Mouse (Mus musculus): ENCODE measurements around the gene Fam89b. TPM values are rescaled to one million over a fixed set of nuclear protein-coding genes. Genes with fewer than 3 reads are reported as not detected.

Fam89b gene
- total and polyA plus RNA-seq, 2 experiments = 6.8 to 56.6 TPM

DNA sequence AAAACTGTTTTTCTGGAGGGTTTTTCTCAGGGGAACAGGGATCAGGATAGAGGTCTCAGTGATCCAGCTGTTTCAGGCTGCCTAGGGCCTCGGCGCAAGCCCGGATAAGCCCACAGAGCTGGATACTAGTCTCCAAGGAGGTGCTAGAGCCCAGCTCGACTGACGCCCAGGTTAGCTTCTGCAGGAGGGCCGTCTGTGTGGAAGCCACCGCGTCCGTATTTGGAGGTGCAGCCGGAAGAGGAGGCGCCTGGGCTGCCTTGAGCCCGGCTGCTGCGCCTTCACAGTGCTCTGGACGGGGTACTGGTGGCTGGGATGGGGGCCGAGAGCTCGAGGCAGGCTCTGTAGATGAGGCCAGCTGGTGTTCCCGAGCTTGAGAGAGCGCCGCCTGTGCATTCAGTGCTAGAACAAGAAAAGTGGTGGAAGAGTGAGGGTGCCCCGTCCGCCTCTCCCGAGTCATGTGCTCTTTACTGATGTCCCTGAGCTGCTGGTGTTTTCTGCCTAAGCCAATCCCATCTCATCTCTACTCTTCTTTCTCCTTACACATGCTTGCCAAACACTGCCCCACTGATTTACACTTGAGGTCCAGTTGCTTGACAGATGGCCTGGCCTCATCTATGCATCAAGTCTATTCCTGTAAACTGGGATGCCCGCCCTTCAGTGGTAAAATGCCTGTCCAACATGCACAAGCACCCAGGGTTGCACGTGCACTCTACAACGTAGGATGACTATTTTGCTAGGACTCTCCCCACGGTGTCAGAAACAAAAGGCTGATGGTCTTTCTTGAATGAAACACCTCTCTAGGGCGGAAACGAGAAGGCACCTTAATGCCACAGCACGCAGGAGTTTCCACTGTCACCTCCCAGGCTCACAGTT is 1.1 kb upstream of the Fam89b start:
- TF ChIP-seq POLR2A (IDR thresholded peaks at IDR 0.05; ENCODE audit: extremely low read depth, insufficient read depth, low read length) (no peak), CTCF (IDR thresholded peaks at IDR 0.05; ENCODE audit: low read depth, low read length) (no peak)
- no peaks in the 10 kb centered on the region for H3K27me3 ChIP-seq (ENCODE audit: control insufficient read depth, insufficient read depth, low read length)
- no peaks in the 10 kb centered on the region for H3K36me3 ChIP-seq (ENCODE audit: control insufficient read depth, insufficient read depth, low read length)
- 82% methylated on average over 29 of the region's 29 CpGs for WGBS
- no peak overlapping the region for H3K27ac ChIP-seq (replicated peaks; ENCODE audit: insufficient read depth, low read depth, low read length)
- H3K9ac ChIP-seq (ENCODE audit: low read depth, low read length) = no peak overlapping the region
- peaks cover 15% of the 10 kb centered on the region for H3K4me1 ChIP-seq (ENCODE audit: control insufficient read depth, insufficient read depth, low read length)
- no peaks in the 10 kb centered on the region; the same call in 1 of the 2 replicates for H3K79me2 ChIP-seq (ENCODE audit: control insufficient read depth, insufficient read depth, low read length)
- no peak for DNase-seq (ENCODE audit: extremely low read depth, low read depth, low spot score)
- no peak overlapping the region for H3K4me3 ChIP-seq (ENCODE audit: insufficient read depth, low read depth, low read length)

DNA sequence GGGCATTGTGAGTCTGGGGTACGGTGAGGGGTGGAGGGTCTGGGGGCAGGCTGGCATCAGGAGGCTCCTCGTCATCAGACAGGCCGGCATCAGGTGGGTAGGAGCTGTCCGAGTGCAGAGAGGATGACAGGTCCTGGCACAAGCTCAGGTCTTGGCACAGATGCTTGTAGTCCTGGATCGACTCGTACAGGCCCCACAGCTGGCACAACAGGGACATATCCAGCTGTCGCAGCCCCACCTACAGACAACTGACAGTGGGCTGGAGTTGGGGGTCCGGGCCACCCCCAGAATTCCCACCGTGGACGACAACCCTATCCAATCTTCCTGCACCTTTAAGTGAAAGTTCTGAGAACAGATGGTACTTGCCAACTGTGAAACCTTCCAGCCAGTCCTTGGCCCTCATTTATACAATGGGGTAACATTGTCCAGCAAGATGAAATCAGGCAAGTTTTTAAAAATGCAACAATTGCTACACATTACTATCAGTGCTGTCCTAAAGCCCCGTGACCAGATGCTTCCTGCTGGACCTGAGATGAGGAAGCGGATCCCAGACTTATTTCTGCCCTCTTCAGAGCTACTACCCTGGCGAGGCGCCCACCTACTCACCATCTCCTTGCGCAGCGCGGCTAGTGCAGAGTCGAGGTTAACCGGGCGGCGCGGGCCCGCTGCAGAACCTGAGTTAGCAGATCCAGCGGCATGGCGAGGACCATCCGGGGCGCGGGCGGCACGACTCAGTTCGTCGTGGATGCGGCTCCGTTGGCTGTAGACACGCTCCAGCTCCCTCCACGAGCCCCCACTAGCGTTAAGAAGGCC is 616 bp downstream of the Fam89b start:
- Histone ChIP-seq H3K4me3 (ENCODE audit: insufficient read depth, low read depth, low read length) (peak overlapping the region; percentile 88), H3K27me3 (ENCODE audit: control insufficient read depth, insufficient read depth, low read length) (no peaks in the 10 kb centered on the region), H3K4me1 (ENCODE audit: control insufficient read depth, insufficient read depth, low read length) (peaks cover 21% of the 10 kb centered on the region), H3K27ac (replicated peaks; ENCODE audit: insufficient read depth, low read depth, low read length) (peak overlapping the region; percentile 66), H3K9ac (ENCODE audit: low read depth, low read length) (peak overlapping the region; percentile 89), H3K36me3 (ENCODE audit: control insufficient read depth, insufficient read depth, low read length) (no peaks in the 10 kb centered on the region), H3K79me2 (ENCODE audit: control insufficient read depth, insufficient read depth, low read length) (no peaks in the 10 kb centered on the region; the same call in 1 of the 2 replicates)
- 4% methylated on average over 37 of the region's 37 CpGs for WGBS
- DNase-seq (ENCODE audit: extremely low read depth, low read depth, low spot score) = peak; percentile 61
- TF ChIP-seq CTCF (IDR thresholded peaks at IDR 0.05; ENCODE audit: low read depth, low read length) (no peak), POLR2A (IDR thresholded peaks at IDR 0.05; ENCODE audit: extremely low read depth, insufficient read depth, low read length) (no peak)

DNA sequence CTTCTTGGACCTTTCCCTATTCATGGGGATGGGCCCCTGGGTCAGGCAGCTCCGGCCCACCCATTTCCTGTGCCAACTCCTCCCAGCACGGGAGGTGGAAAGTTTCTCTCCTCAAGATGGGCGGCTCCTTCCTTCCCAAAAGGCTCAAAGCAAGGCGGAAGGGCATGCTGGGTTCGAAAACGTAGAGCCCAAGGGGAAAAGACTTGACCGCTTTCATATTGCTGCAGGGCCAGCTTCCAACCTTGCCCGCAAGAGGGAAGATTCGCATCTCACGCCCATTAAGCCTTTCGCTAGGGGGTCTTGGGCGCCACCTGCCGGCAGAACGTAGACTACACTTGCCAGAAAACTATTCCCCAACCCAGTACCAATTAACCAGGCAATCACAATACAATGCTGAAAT is 1.8 kb downstream of the Fam89b start:
- no peaks in the 10 kb centered on the region for H3K27me3 ChIP-seq (ENCODE audit: control insufficient read depth, insufficient read depth, low read length)
- TF ChIP-seq CTCF (IDR thresholded peaks at IDR 0.05; ENCODE audit: low read depth, low read length) (peak; percentile 97), POLR2A (IDR thresholded peaks at IDR 0.05; ENCODE audit: extremely low read depth, insufficient read depth, low read length) (no peak)
- peak overlapping the region; percentile 0 for H3K4me3 ChIP-seq (ENCODE audit: insufficient read depth, low read depth, low read length)
- peaks cover 21% of the 10 kb centered on the region for H3K4me1 ChIP-seq (ENCODE audit: control insufficient read depth, insufficient read depth, low read length)
- DNase-seq (ENCODE audit: extremely low read depth, low read depth, low spot score) = peak; percentile 51
- no peaks in the 10 kb centered on the region for H3K36me3 ChIP-seq (ENCODE audit: control insufficient read depth, insufficient read depth, low read length)
- H3K79me2 ChIP-seq (ENCODE audit: control insufficient read depth, insufficient read depth, low read length) = no peaks in the 10 kb centered on the region; the same call in 1 of the 2 replicates
- H3K27ac ChIP-seq (replicated peaks; ENCODE audit: insufficient read depth, low read depth, low read length) = 0 out of 2 replicates have a peak overlapping the region, but pooled peaks have one; percentile 10
- 8% methylated on average over 14 of the region's 14 CpGs for WGBS
- H3K9ac ChIP-seq (ENCODE audit: low read depth, low read length) = no peak overlapping the region

DNA sequence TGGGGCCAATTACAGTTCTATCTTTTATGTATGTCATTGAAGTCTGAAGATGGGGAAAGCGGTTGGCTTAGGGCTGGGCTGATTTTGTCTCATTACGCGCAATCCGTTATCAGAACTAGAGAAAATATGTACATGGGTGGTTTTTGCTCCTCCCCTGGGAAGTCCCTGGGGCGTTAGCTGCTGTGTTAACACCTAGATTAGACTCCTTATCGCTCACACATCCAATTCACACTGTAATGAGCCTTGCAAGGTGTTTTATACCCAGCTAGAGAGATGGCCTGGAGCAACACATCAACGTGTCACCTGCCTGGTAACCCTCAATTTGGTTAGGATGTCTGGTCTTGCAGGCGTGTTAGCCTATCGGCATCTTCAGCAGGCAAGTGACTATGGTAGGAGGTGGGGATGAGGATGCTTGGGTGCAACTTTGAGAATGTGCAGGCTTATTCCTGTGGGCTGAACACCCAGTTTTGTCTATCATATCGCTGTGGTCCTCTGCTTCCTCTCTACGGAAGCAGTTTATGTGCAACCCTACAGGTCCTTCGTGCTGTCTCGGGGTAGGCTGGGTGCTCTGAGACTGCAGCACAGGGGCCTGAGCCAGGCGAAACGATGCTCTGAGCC is 2.4 kb downstream of the Fam89b start:
- no peaks in the 10 kb centered on the region for H3K36me3 ChIP-seq (ENCODE audit: control insufficient read depth, insufficient read depth, low read length)
- 69% methylated on average over 15 of the region's 15 CpGs for WGBS
- no peaks in the 10 kb centered on the region; the same call in 1 of the 2 replicates for H3K79me2 ChIP-seq (ENCODE audit: control insufficient read depth, insufficient read depth, low read length)
- H3K4me1 ChIP-seq (ENCODE audit: control insufficient read depth, insufficient read depth, low read length) = peaks cover 21% of the 10 kb centered on the region
- H3K9ac ChIP-seq (ENCODE audit: low read depth, low read length) = 0 out of 2 replicates have a peak overlapping the region, but pooled peaks have one; percentile 2
- no peaks in the 10 kb centered on the region for H3K27me3 ChIP-seq (ENCODE audit: control insufficient read depth, insufficient read depth, low read length)
- 0 out of 2 replicates have a peak overlapping the region, but pooled peaks have one; percentile 10 for H3K27ac ChIP-seq (replicated peaks; ENCODE audit: insufficient read depth, low read depth, low read length)
- peak overlapping the region; percentile 17; the same call in 1 of the 2 replicates for H3K4me3 ChIP-seq (ENCODE audit: insufficient read depth, low read depth, low read length)
- no peak for TF ChIP-seq POLR2A (IDR thresholded peaks at IDR 0.05; ENCODE audit: extremely low read depth, insufficient read depth, low read length)
- no peak for TF ChIP-seq CTCF (IDR thresholded peaks at IDR 0.05; ENCODE audit: low read depth, low read length)
- no peak for DNase-seq (ENCODE audit: extremely low read depth, low read depth, low spot score)

DNA sequence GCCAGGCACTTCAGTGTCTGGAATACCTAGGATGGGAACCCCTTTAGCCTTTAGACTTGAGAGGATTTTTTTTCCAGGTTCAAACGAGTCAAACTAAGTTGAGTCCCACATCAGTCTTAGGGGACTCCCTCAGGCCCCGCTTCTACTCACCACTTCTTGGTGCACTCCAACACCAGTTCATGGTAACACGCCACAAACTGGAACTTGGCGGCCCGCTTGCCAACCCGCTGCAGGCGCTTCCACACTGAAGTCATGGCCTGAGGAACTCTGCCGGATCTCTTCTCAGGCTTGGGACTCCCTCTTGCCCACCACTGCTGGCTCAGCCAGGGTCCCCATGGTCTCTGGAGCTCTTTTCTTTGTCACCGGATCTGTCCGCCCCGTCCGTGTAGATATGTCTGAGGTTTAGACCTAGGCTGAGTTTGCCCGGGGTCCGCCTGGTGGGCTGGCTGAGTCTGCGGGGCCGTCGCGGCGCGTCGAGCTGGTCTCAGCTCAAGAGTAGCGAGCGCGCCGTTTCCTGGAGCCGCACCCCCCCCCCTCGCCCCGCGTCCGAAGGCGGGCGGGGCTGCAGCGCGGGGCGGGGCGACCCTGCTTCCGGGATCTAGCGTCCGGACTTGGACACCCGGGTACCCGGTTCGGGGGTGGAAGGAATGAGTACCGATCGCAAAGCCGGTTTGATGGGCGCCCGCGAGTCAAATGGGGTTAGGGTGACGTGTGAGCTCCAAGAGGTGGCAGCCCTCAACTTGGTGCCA is 3.5 kb downstream of the Fam89b start, which contains the start of gene Ehbp1l1:
Ehbp1l1 (minus strand) TSS at position 551 of the 749 bp plus-strand sequence.
- H3K27me3 ChIP-seq (ENCODE audit: control insufficient read depth, insufficient read depth, low read length) = no peaks in the 10 kb centered on the region
- peaks cover 1% of the 10 kb centered on the region; the same call in 1 of the 2 replicates for H3K36me3 ChIP-seq (ENCODE audit: control insufficient read depth, insufficient read depth, low read length)
- no peak for DNase-seq (ENCODE audit: extremely low read depth, low read depth, low spot score)
- H3K79me2 ChIP-seq (ENCODE audit: control insufficient read depth, insufficient read depth, low read length) = no peaks in the 10 kb centered on the region; the same call in 1 of the 2 replicates
- H3K4me3 ChIP-seq (ENCODE audit: insufficient read depth, low read depth, low read length) = peak within 1 kb of the TSS; percentile 67
- TF ChIP-seq POLR2A (IDR thresholded peaks at IDR 0.05; ENCODE audit: extremely low read depth, insufficient read depth, low read length) (no peak), CTCF (IDR thresholded peaks at IDR 0.05; ENCODE audit: low read depth, low read length) (no peak)
- H3K9ac ChIP-seq (ENCODE audit: low read depth, low read length) = peak within 1 kb of the TSS; percentile 73
- 26% methylated on average over 49 of the region's 49 CpGs for WGBS
- peaks cover 19% of the 10 kb centered on the region for H3K4me1 ChIP-seq (ENCODE audit: control insufficient read depth, insufficient read depth, low read length)
- H3K27ac ChIP-seq (replicated peaks; ENCODE audit: insufficient read depth, low read depth, low read length) = peak within 1 kb of the TSS; percentile 77

Measured in liver, adult 2 months (tissue).